Mouse (Mus musculus) liver, postnatal 0 days (tissue): ENCODE results near the gene Clic4.

ENCODE experiments used
- CTCF ChIP-seq: sonication (generic); IDR thresholded peaks from 2 replicates; pipeline ENCODE4 v1.5.1; 2016; ENCODE audit warnings: antibody characterized with exemption, low read depth
- EP300 ChIP-seq: IDR thresholded peaks from 2 replicates; pipeline ENCODE4 v1.6.1; 2016; ENCODE audit warnings: antibody characterized with exemption, low read depth, mild to moderate bottlenecking

DNA sequence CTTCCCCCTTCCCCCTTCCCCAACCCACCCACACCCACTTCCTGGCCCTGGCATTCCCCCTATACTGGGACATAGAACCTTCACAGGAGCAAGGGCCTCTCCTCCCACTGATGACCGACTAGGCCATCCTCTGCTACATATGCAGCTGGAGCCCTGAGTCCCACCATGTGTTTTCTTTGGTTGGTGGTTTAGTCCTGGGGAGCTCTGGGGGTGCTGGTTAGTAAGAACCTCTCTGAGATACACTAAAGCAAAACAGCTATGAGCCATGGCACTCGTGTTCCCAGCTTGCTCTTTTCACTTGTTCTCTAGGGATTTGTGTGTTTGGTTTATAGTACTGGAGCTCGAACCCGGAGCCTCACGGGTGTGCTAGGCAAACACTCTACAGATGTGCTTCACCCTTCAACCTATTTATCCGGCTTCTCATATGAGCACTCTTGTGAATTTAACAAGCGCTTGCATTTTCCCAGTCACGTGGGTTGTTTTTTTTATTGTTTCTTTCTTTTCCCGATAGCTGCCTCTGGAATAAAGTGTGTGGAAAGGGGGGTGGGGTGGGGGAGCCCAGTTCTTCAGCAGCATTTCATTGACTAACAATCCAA, 14.6 kb downstream of the Clic4 start:
- TF ChIP-seq EP300: no peak
- TF ChIP-seq CTCF: no peak
